Mouse (Mus musculus) midbrain, embryonic 15.5 days (tissue): ENCODE data around the gene Olfr354. TPM values are rescaled to one million over a fixed set of nuclear protein-coding genes. Genes with fewer than 3 reads are reported as not detected.

Source experiments
- ATAC-seq: fragments of 200-750 bp; cut with Nextera tagmentation; replicated peaks from 2 replicates; pipeline ENCODE4 v1.8.0; 2017; ENCODE audit warnings: moderate TSS enrichment
- H3K27ac ChIP-seq: fragments of 300-500 bp; sonication (generic); 2 replicates; pipeline ENCODE4 v1.5.1; 2015; ENCODE audit warnings: mild to moderate bottlenecking, inconsistent platforms
- H3K27me3 ChIP-seq: fragments of 300-500 bp; sonication (generic); replicated peaks from 2 replicates; pipeline ENCODE4 v1.6.1; 2015; ENCODE audit warnings: inconsistent platforms
- H3K36me3 ChIP-seq: fragments of 300-500 bp; sonication (generic); replicated peaks from 2 replicates; pipeline ENCODE4 v1.6.1; 2015; ENCODE audit warnings: inconsistent platforms
- H3K4me1 ChIP-seq: fragments of 300-500 bp; sonication (generic); 2 replicates; pipeline ENCODE4 v1.6.1; 2015; ENCODE audit warnings: inconsistent platforms
- H3K4me2 ChIP-seq: fragments of 300-500 bp; sonication (generic); 2 replicates; pipeline ENCODE4 v1.6.1; 2015; ENCODE audit warnings: inconsistent platforms, mild to moderate bottlenecking, moderate library complexity
- H3K4me3 ChIP-seq: fragments of 300-500 bp; sonication (generic); 2 replicates; pipeline ENCODE4 v1.5.1; 2015; ENCODE audit warnings: mild to moderate bottlenecking, inconsistent platforms
- H3K9ac ChIP-seq: fragments of 300-500 bp; sonication (generic); 2 replicates; pipeline ENCODE4 v1.6.1; 2015; ENCODE audit warnings: mild to moderate bottlenecking, inconsistent platforms
- H3K9me3 ChIP-seq: fragments of 300-500 bp; sonication (generic); 2 replicates; pipeline ENCODE4 v1.6.1; 2016; ENCODE audit warnings: inconsistent platforms
- WGBS: fragments of 180-500 bp; shearing (Covaris S2); methylation state at CpG from one replicate; pipeline ENCODE4 v1.1.7; 2015; ENCODE audit warnings: mixed read lengths; 5-methylcytosine and 5-hydroxymethylcytosine counted together
- polyA plus RNA-seq: library from polyadenylated mRNA; unstranded; fragments of >200 nt; fragmentation: Nextera tagmentation; extraction: Ambion mirVana; gene quantifications from 2 replicates; pipeline ENCODE4 v1.2.1, GENCODE M21; 2015

Gene Olfr354
- not detected in 2 replicates for polyA plus RNA-seq

DNA sequence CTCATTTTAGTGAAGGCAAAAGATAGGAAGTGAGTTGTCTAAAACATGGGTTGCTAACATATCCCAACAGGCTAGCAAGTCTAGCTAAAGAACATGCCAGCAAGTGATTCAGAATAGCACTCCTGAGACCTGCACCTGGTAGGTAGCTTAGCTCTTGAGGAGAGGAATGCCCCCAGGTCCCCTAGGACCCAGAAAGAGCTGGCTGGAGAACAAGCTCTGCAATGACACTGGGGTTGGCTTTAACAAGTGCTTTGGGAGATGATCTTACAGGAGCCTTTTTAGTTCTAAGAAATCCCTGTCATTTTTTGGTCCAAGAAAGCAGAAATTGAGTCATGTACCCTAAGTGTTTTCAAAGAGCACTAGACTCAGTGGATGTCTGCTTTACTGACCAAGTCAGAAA is at the start of gene Olfr354:
Gene Olfr354 (plus strand): TSS at position 301 of the 400 bp plus-strand sequence.
- no peaks in the 10 kb centered on the region for H3K9me3 ChIP-seq
- ATAC-seq: no peak

DNA sequence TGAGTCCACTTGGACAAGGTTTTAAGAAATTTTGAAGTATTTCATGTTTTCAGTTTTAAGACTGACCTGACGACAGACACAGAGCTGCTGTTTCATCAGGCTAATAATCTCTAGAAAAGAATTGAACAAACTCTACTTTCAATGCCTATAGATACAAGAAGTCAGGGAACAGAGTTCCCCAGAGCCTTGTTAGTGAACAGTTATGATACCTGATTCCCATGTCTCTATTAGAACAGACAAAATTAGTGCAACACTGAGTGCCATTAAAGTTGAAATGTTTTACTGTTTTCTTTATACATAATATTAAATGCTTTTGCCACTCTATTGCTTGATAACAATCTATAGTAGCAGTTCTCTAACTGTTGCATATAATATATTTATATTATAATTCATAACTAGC is 42.9 kb upstream of the Olfr354 start, which contains the start of gene Olfr351:
Gene Olfr351 (minus strand): TSS at position 101 of the 400 bp plus-strand sequence.
- Histone ChIP-seq H3K27me3 (no peaks in the 10 kb centered on the region), H3K27ac (no peak within 1 kb of the TSS), H3K4me3 (no peak within 1 kb of the TSS), H3K36me3 (no peaks in the 10 kb centered on the region), H3K4me1 (no peaks in the 10 kb centered on the region), H3K9ac (no peak within 1 kb of the TSS), H3K4me2 (no peak within 1 kb of the TSS), H3K9me3 (peaks cover 11% of the 10 kb centered on the region)
- ATAC-seq: no peak
- WGBS: 85% methylated on average over 1 of the region's 1 CpGs

More for the DNA sequence above, at the start of gene Olfr354:
- no peaks in the 10 kb centered on the region for H3K36me3 ChIP-seq
- no peak within 1 kb of the TSS for H3K4me2 ChIP-seq
- no peak within 1 kb of the TSS for H3K4me3 ChIP-seq
- H3K27me3 ChIP-seq: no peaks in the 10 kb centered on the region
- H3K27ac ChIP-seq: no peak within 1 kb of the TSS
- no peaks in the 10 kb centered on the region for H3K4me1 ChIP-seq
- H3K9ac ChIP-seq: no peak within 1 kb of the TSS

GRCm38 (mm10) chr2:36868160-36868559 is 37.3 kb upstream of the Olfr354 start, which contains the start of gene Olfr352:
Olfr352 (plus strand) TSS chr2:36868460.
- H3K27me3 ChIP-seq: no peaks in the 10 kb centered on the region
- no peak within 1 kb of the TSS for H3K9ac ChIP-seq
- 86% methylated on average over 1 of the region's 1 CpGs for WGBS
- H3K27ac ChIP-seq: no peak within 1 kb of the TSS
- no peaks in the 10 kb centered on the region for H3K4me1 ChIP-seq
- H3K4me3 ChIP-seq: no peak within 1 kb of the TSS
- peaks cover 11% of the 10 kb centered on the region for H3K9me3 ChIP-seq
- no peak within 1 kb of the TSS for H3K4me2 ChIP-seq
- ATAC-seq: no peak
- H3K36me3 ChIP-seq: no peaks in the 10 kb centered on the region

GRCm38 (mm10) chr2:36892836-36893235 is 12.6 kb upstream of the Olfr354 start, which contains the start of gene Olfr353:
Olfr353 (minus strand) TSS chr2:36892936.
- Histone ChIP-seq H3K4me3 (no peak within 1 kb of the TSS), H3K27ac (no peak within 1 kb of the TSS), H3K4me1 (no peaks in the 10 kb centered on the region), H3K4me2 (no peak within 1 kb of the TSS), H3K27me3 (no peaks in the 10 kb centered on the region), H3K36me3 (no peaks in the 10 kb centered on the region), H3K9me3 (peaks cover 11% of the 10 kb centered on the region), H3K9ac (no peak within 1 kb of the TSS)
- no peak for ATAC-seq

DNA sequence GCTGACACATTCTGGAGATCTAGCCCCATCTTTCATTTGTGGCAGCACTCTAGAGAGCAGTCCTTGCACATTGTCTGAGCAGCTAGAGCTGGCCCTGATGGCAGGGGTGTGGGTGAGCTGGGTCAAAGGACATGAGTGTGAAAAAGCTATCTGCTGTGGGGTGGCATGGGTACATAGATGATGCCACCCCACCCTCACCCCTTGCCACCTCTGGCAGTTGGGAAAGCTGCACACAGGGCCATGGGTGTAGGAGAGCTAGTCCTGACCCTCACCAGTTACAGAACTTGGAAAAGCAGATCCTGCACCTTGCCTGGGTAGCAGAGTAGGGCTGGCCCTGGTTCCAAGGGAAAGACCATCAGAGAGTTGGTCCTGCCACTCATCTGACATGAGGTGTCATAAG is 8.4 kb upstream of the Olfr354 start:
- H3K4me2 ChIP-seq: no peak overlapping the region
- no peak overlapping the region for H3K9ac ChIP-seq
- no peak overlapping the region for H3K27ac ChIP-seq
- H3K4me1 ChIP-seq: no peaks in the 10 kb centered on the region
- H3K27me3 ChIP-seq: no peaks in the 10 kb centered on the region
- H3K4me3 ChIP-seq: no peak overlapping the region
- peaks cover 14% of the 10 kb centered on the region for H3K9me3 ChIP-seq
- ATAC-seq: no peak
- H3K36me3 ChIP-seq: no peaks in the 10 kb centered on the region

DNA sequence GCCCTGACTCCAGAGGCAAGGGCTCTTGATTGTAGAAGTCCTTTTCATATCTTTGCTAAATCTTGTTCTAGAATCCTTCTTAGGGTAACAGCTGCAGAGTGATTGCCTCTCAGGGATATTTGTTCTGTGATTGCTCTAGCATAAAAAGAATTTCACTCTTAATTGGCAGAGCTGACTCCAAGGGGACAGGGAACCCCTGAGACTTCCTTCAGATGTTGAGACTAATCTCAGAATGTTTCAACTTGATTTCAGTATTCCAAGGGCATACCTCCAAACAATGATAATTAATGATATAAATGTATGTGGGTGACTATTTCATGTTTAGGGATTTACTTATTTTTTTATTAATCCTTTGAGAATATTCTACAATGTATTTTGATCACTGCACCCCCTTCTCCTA is 23.3 kb downstream of the Olfr354 start, which contains the start of gene Olfr355:
Gene Olfr355 (minus strand): TSS at position 101 of the 400 bp plus-strand sequence.
- no peak for ATAC-seq
- Histone ChIP-seq H3K4me2 (no peak within 1 kb of the TSS), H3K4me1 (no peaks in the 10 kb centered on the region), H3K27me3 (no peaks in the 10 kb centered on the region), H3K4me3 (no peak within 1 kb of the TSS), H3K27ac (no peak within 1 kb of the TSS), H3K9ac (no peak within 1 kb of the TSS), H3K36me3 (no peaks in the 10 kb centered on the region), H3K9me3 (0 out of 2 replicates have a peak, but pooled peaks cover 4% of the 10 kb centered on the region)

DNA sequence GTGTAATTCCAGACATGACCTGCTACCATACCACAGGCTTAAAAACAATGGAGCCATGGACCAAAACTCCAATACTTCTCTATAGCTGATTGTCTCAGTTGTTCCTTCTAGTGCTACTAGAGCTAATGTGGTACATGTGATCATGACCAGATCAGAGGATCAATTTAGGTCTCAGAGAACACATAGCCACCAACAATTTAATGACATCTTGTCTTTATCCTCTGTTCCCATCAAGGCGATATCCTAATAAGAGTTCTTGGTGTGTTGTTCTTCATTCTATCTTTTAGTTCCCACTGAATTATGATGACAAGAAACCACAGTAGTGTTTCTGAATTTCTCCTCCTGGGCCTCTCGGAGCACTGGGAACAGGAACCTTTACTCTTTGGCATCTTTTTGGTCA is 31.3 kb downstream of the Olfr354 start, which contains the start of gene Olfr356:
Gene Olfr356 (plus strand): TSS at position 301 of the 400 bp plus-strand sequence.
- no peak within 1 kb of the TSS for H3K27ac ChIP-seq
- no peak for ATAC-seq
- H3K27me3 ChIP-seq: no peaks in the 10 kb centered on the region
- H3K9ac ChIP-seq: no peak within 1 kb of the TSS
- H3K4me1 ChIP-seq: no peaks in the 10 kb centered on the region
- peaks cover 8% of the 10 kb centered on the region for H3K9me3 ChIP-seq
- H3K4me2 ChIP-seq: no peak within 1 kb of the TSS
- 88% methylated on average over 2 of the region's 2 CpGs for WGBS
- H3K36me3 ChIP-seq: no peaks in the 10 kb centered on the region
- H3K4me3 ChIP-seq: no peak within 1 kb of the TSS

Other genes with a start within 250 kb of the Olfr354 start
- gene Olfr346, start 219.9 kb upstream of the Olfr354 start, polyA plus RNA-seq: not detected in 2 replicates
- not detected in 2 replicates for gene Olfr347, start 173.8 kb upstream of the Olfr354 start, polyA plus RNA-seq
- gene Olfr348, start 121.4 kb upstream of the Olfr354 start, polyA plus RNA-seq: not detected in 2 replicates
- gene Olfr50, start 115.1 kb upstream of the Olfr354 start, polyA plus RNA-seq: not detected in 2 replicates
- not detected in 2 replicates for gene Olfr3, start 88.6 kb upstream of the Olfr354 start, polyA plus RNA-seq
- gene Olfr350, start 59.4 kb upstream of the Olfr354 start, polyA plus RNA-seq: not detected in 2 replicates
- not detected in 2 replicates for gene Olfr351, start 43.0 kb upstream of the Olfr354 start, polyA plus RNA-seq
- not detected in 2 replicates for gene Olfr352, start 37.2 kb upstream of the Olfr354 start, polyA plus RNA-seq
- gene Olfr353, start 12.7 kb upstream of the Olfr354 start, polyA plus RNA-seq: not detected in 2 replicates
- gene Olfr355, start 23.2 kb downstream of the Olfr354 start, polyA plus RNA-seq: not detected in 2 replicates
- gene Olfr356, start 31.4 kb downstream of the Olfr354 start, polyA plus RNA-seq: not detected in 2 replicates
- gene Olfr357, start 88.1 kb downstream of the Olfr354 start, polyA plus RNA-seq: not detected in 2 replicates
- gene Olfr358, start 103.7 kb downstream of the Olfr354 start, polyA plus RNA-seq: not detected in 2 replicates
- gene Olfr360, start 160.1 kb downstream of the Olfr354 start, polyA plus RNA-seq: not detected in 2 replicates
- not detected in 2 replicates for gene Olfr361, start 183.6 kb downstream of the Olfr354 start, polyA plus RNA-seq
- gene Olfr362, start 212.2 kb downstream of the Olfr354 start, polyA plus RNA-seq: not detected in 2 replicates
- not detected in 2 replicates for gene Olfr364-ps1, start 233.6 kb downstream of the Olfr354 start, polyA plus RNA-seq